Mouse (Mus musculus) ES-E14 (cell line): ENCODE data around the gene Phf21a. TPM values are rescaled to one million over a fixed set of nuclear protein-coding genes. Genes with fewer than 3 reads are reported as not detected.

Experiments
- DNase-seq: peaks from one replicate; pipeline ENCODE4 v3.0.0-alpha.2; 2013; ENCODE audit warnings: low read depth, low spot score
- H3K27ac ChIP-seq: 2 replicates; pipeline ENCODE4 v1.5.1; 2012; ENCODE audit warnings: low read depth, mild to moderate bottlenecking, low read length, moderate library complexity, mixed read lengths; ENCODE audit not compliant: poor library complexity, insufficient read depth, severe bottlenecking
- H3K36me3 ChIP-seq: 2 replicates; pipeline ENCODE4 v1.6.1; 2012; ENCODE audit warnings: mild to moderate bottlenecking, low read length, moderate library complexity, mixed read lengths; ENCODE audit not compliant: control insufficient read depth, poor library complexity, insufficient read depth, severe bottlenecking
- H3K4me1 ChIP-seq, 2 experiments: fragments of 150-350 bp in 1 of 2; sonication (generic) in 1 of 2; 2 replicates each; pipeline ENCODE4 v1.6.1; 2012; ENCODE audit warnings: low read length in 2 of 2, mild to moderate bottlenecking in 1 of 2, mixed read lengths in 1 of 2; ENCODE audit not compliant: control insufficient read depth in 2 of 2, insufficient read depth in 2 of 2, poor library complexity in 1 of 2
- H3K4me3 ChIP-seq, 2 experiments: fragments of 150-350 bp in 1 of 2; sonication (generic) in 1 of 2; 2 replicates each; pipeline ENCODE4 v1.5.1; 2012; ENCODE audit warnings: low read length in 2 of 2, low read depth in 1 of 2, mild to moderate bottlenecking in 1 of 2, mixed read lengths in 1 of 2; ENCODE audit not compliant: insufficient read depth in 1 of 2, poor library complexity in 1 of 2, severe bottlenecking in 1 of 2
- H3K9ac ChIP-seq: 2 replicates; pipeline ENCODE4 v1.6.1; 2012; ENCODE audit warnings: low read depth, mild to moderate bottlenecking, low read length, mixed read lengths; ENCODE audit not compliant: poor library complexity, insufficient read depth, severe bottlenecking
- H3K9me3 ChIP-seq: fragments of 150-350 bp; sonication (generic); 2 replicates; pipeline ENCODE4 v1.6.1; 2012; ENCODE audit warnings: low read depth, mild to moderate bottlenecking, low read length; ENCODE audit not compliant: control insufficient read depth, insufficient read depth
- CHD2 ChIP-seq: IDR thresholded peaks from 2 replicates; pipeline ENCODE4 v1.6.1; 2014; ENCODE audit warnings: mild to moderate bottlenecking, low read depth, low read length, inconsistent platforms
- HCFC1 ChIP-seq: IDR thresholded peaks from 2 replicates; pipeline ENCODE4 v1.6.1; 2012; ENCODE audit warnings: low read length, inconsistent platforms, borderline replicate concordance; ENCODE audit not compliant: insufficient read depth
- MAFK ChIP-seq: IDR thresholded peaks from 2 replicates; pipeline ENCODE4 v1.6.1; 2014; ENCODE audit warnings: mild to moderate bottlenecking, low read depth, low read length, inconsistent platforms; ENCODE audit not compliant: insufficient read depth
- ZC3H11A ChIP-seq: IDR thresholded peaks from 2 replicates; pipeline ENCODE4 v1.6.1; 2012; ENCODE audit warnings: low read depth, mild to moderate bottlenecking, inconsistent platforms, low read length, borderline replicate concordance
- ZNF384 ChIP-seq: IDR thresholded peaks from 2 replicates; pipeline ENCODE4 v1.6.1; 2012; ENCODE audit warnings: low read depth, low read length, inconsistent platforms
- in situ Hi-C, 2 experiments: fragments of 600-800 bp; cut with MboI; formaldehyde crosslinking; loops; one replicate each; pipeline ENCODE4 v1.15.1; 2025; ENCODE audit warnings: low sequenced_read_pairs in 2 of 2, inconsistent platforms in 1 of 2; ENCODE audit not compliant: unreplicated experiment in 2 of 2
- total RNA-seq: library from RNA; depleted of rRNA; stranded (reverse); fragments of 300-350 nt; gene quantifications from 2 replicates; pipeline ENCODE4 v1.2.3, GENCODE M21; 2012

Phf21a gene
- total RNA-seq, 1 experiment = 23.5 TPM

GRCm38 (mm10) chr2:92221431-92221830 lies 128.5 kb downstream of the Phf21a start:
- in situ Hi-C loops = no loop called here
- no peak for TF ChIP-seq MAFK
- no peak for TF ChIP-seq ZNF384
- no peak for TF ChIP-seq ZC3H11A
- TF ChIP-seq CHD2 = no peak
- TF ChIP-seq HCFC1 = no peak
- no peak for DNase-seq
- no peaks in the 10 kb centered on the region; a peak in 1 of 4 replicates for H3K4me1 ChIP-seq
- no peak overlapping the region for H3K4me3 ChIP-seq
- H3K9me3 ChIP-seq = no peaks in the 10 kb centered on the region
- H3K27ac ChIP-seq = no peak overlapping the region
- H3K9ac ChIP-seq = no peak overlapping the region
- peaks cover 6% of the 10 kb centered on the region; the same call in 1 of the 2 replicates for H3K36me3 ChIP-seq

- no peaks in the 10 kb centered on the region; a peak in 1 of 4 replicates for H3K4me1 ChIP-seq
- TF ChIP-seq CHD2 (no peak), ZC3H11A (no peak), MAFK (no peak), HCFC1 (no peak), ZNF384 (no peak)
- no peak overlapping the region for H3K4me3 ChIP-seq
- no peak for DNase-seq
- in situ Hi-C loops = no loop called here
- H3K9ac ChIP-seq = no peak overlapping the region
- H3K36me3 ChIP-seq = peaks cover 6% of the 10 kb centered on the region; the same call in 1 of the 2 replicates
- H3K9me3 ChIP-seq = no peaks in the 10 kb centered on the region
- H3K27ac ChIP-seq = no peak overlapping the region
Observed at GRCm38 (mm10) chr2:92225592-92225991, 132.7 kb downstream of the Phf21a start.

GRCm38 (mm10) chr2:92229973-92230372 lies 137.1 kb downstream of the Phf21a start:
- H3K27ac ChIP-seq = no peak overlapping the region
- 0 out of 2 replicates have a peak, but pooled peaks cover 2% of the 10 kb centered on the region for H3K36me3 ChIP-seq
- no peak overlapping the region for H3K9ac ChIP-seq
- no peaks in the 10 kb centered on the region for H3K9me3 ChIP-seq
- no peak for DNase-seq
- in situ Hi-C loops = no loop called here
- no peak for TF ChIP-seq MAFK
- H3K4me1 ChIP-seq = no peaks in the 10 kb centered on the region
- H3K4me3 ChIP-seq = no peak overlapping the region

GRCm38 (mm10) chr2:92231706-92232105 lies 138.8 kb downstream of the Phf21a start:
- H3K4me3 ChIP-seq = no peak overlapping the region
- H3K9me3 ChIP-seq = no peaks in the 10 kb centered on the region
- H3K4me1 ChIP-seq = no peaks in the 10 kb centered on the region
- no peak overlapping the region for H3K27ac ChIP-seq
- TF ChIP-seq MAFK = no peak
- no peak for TF ChIP-seq HCFC1
- no peak for TF ChIP-seq ZNF384
- DNase-seq = no peak
- peaks cover 7% of the 10 kb centered on the region; the same call in 1 of the 2 replicates for H3K36me3 ChIP-seq
- in situ Hi-C loops = no loop called here
- H3K9ac ChIP-seq = no peak overlapping the region

- H3K4me1 ChIP-seq = no peaks in the 10 kb centered on the region
- H3K36me3 ChIP-seq = peaks cover 9% of the 10 kb centered on the region; the same call in 1 of the 2 replicates
- H3K27ac ChIP-seq = no peak overlapping the region
- TF ChIP-seq ZC3H11A (no peak), CHD2 (no peak), MAFK (no peak), HCFC1 (no peak), ZNF384 (no peak)
- in situ Hi-C loops = no loop called here
- no peak overlapping the region for H3K9ac ChIP-seq
- H3K4me3 ChIP-seq = no peak overlapping the region
- H3K9me3 ChIP-seq = no peaks in the 10 kb centered on the region
- DNase-seq = no peak
Observed at GRCm38 (mm10) chr2:92234768-92235332, 141.9 kb downstream of the Phf21a start.
